Mouse (Mus musculus) brown adipose tissue, adult 24 weeks (tissue): ENCODE measurements around the gene Usb1. TPM values are rescaled to one million over a fixed set of nuclear protein-coding genes. Genes with fewer than 3 reads are reported as not detected.

ENCODE experiments used
- H3K27ac ChIP-seq: fragments of 200-500 bp; replicated peaks from 2 replicates; pipeline ENCODE4 v1.5.1; 2012; ENCODE audit warnings: low read depth, mild to moderate bottlenecking, low read length
- H3K4me1 ChIP-seq: fragments of 200-500 bp; 2 replicates; pipeline ENCODE4 v1.6.1; 2012; ENCODE audit warnings: low read length, mixed read lengths; ENCODE audit not compliant: control insufficient read depth, insufficient read depth, insufficient read length
- H3K4me3 ChIP-seq: fragments of 200-500 bp; 2 replicates; pipeline ENCODE4 v1.5.1; 2012; ENCODE audit warnings: low read depth, mild to moderate bottlenecking, low read length, moderate library complexity; ENCODE audit not compliant: insufficient read depth
- polyA plus RNA-seq: library from polyadenylated mRNA; stranded (reverse); fragments of >200 nt; gene quantifications from 2 replicates; pipeline ENCODE4 v1.2.4, GENCODE M21; 2012; ENCODE audit not compliant: missing spikeins, insufficient read depth, insufficient read length

Usb1 gene
- polyA plus RNA-seq, 1 experiment = 8.6 TPM

GRCm38 (mm10) chr8:95352871-95353866, 21.1 kb downstream of the Usb1 start:
- Histone ChIP-seq H3K27ac (peak overlapping the region; percentile 80), H3K4me1 (peaks cover 27% of the 10 kb centered on the region), H3K4me3 (peak overlapping the region; percentile 85)

GRCm38 (mm10) chr8:95354606-95355005, 22.5 kb downstream of the Usb1 start:
- H3K27ac ChIP-seq = 0 out of 2 replicates have a peak overlapping the region, but pooled peaks have one; percentile 21
- peaks cover 27% of the 10 kb centered on the region for H3K4me1 ChIP-seq
- peak overlapping the region; percentile 85; the same call in 1 of the 2 replicates for H3K4me3 ChIP-seq

- no peak overlapping the region for H3K27ac ChIP-seq
Measured at GRCm38 (mm10) chr8:95358550-95359411, 26.7 kb downstream of the Usb1 start.

GRCm38 (mm10) chr8:95360181-95361015, 28.3 kb downstream of the Usb1 start:
- no peak overlapping the region for H3K27ac ChIP-seq
- no peak overlapping the region for H3K4me3 ChIP-seq
- H3K4me1 ChIP-seq = peaks cover 36% of the 10 kb centered on the region

More at GRCm38 (mm10) chr8:95358550-95359411, 26.7 kb downstream of the Usb1 start:
- H3K4me1 ChIP-seq = peaks cover 46% of the 10 kb centered on the region
- H3K4me3 ChIP-seq = no peak overlapping the region

GRCm38 (mm10) chr8:95361016-95361341, 28.9 kb downstream of the Usb1 start:
- Histone ChIP-seq H3K4me3 (no peak overlapping the region), H3K4me1 (peaks cover 34% of the 10 kb centered on the region), H3K27ac (no peak overlapping the region)

GRCm38 (mm10) chr8:95362272-95362671, 30.2 kb downstream of the Usb1 start:
- H3K27ac ChIP-seq = no peak overlapping the region
- no peak overlapping the region for H3K4me3 ChIP-seq
- peaks cover 28% of the 10 kb centered on the region for H3K4me1 ChIP-seq

- H3K4me3 ChIP-seq = no peak overlapping the region
- no peak overlapping the region for H3K27ac ChIP-seq
- H3K4me1 ChIP-seq = peaks cover 24% of the 10 kb centered on the region
Measured at GRCm38 (mm10) chr8:95363849-95364248, 31.8 kb downstream of the Usb1 start.

GRCm38 (mm10) chr8:95369581-95370326, 37.7 kb downstream of the Usb1 start:
- Histone ChIP-seq H3K4me1 (peaks cover 14% of the 10 kb centered on the region), H3K27ac (no peak overlapping the region)

GRCm38 (mm10) chr8:95373389-95374002, 41.4 kb downstream of the Usb1 start:
- Histone ChIP-seq H3K4me3 (no peak overlapping the region), H3K27ac (peak overlapping the region; percentile 59), H3K4me1 (peaks cover 31% of the 10 kb centered on the region)

More at GRCm38 (mm10) chr8:95369581-95370326, 37.7 kb downstream of the Usb1 start:
- H3K4me3 ChIP-seq = no peak overlapping the region

GRCm38 (mm10) chr8:95374429-95374828, 42.3 kb downstream of the Usb1 start:
- Histone ChIP-seq H3K4me3 (no peak overlapping the region), H3K4me1 (peaks cover 32% of the 10 kb centered on the region), H3K27ac (peak overlapping the region; percentile 59; the same call in 1 of the 2 replicates)

GRCm38 (mm10) chr8:95375374-95375930, 43.4 kb downstream of the Usb1 start:
- no peak overlapping the region for H3K27ac ChIP-seq
- no peak overlapping the region for H3K4me3 ChIP-seq
- H3K4me1 ChIP-seq = peaks cover 32% of the 10 kb centered on the region

- no peak overlapping the region for H3K27ac ChIP-seq
- H3K4me1 ChIP-seq = peaks cover 32% of the 10 kb centered on the region
Measured at GRCm38 (mm10) chr8:95376309-95376999, 44.4 kb downstream of the Usb1 start.

GRCm38 (mm10) chr8:95377101-95377500, 45.0 kb downstream of the Usb1 start:
- Histone ChIP-seq H3K4me1 (peaks cover 32% of the 10 kb centered on the region), H3K27ac (no peak overlapping the region), H3K4me3 (no peak overlapping the region)

More at GRCm38 (mm10) chr8:95376309-95376999, 44.4 kb downstream of the Usb1 start:
- no peak overlapping the region for H3K4me3 ChIP-seq
